Mouse (Mus musculus) liver (tissue): ENCODE measurements around the gene Mapk9.
"Not testable (repeated sequence)": the region's sequence is repeated elsewhere in the genome, so short reads cannot be mapped to it uniquely, and the experiment has no call there.

Experiments
- DNase-seq: peaks from one replicate; pipeline ENCODE4 v3.0.0-alpha.2; 2020; ENCODE audit warnings: mixed read lengths

Gene Mapk9

GRCm38 (mm10) chr11:49846401-49847070 lies at the start of gene Mapk9:
Mapk9 (plus strand) TSS chr11:49846751.
- peak; percentile 99 for DNase-seq

GRCm38 (mm10) chr11:49798931-49799330 lies 47.6 kb upstream of the Mapk9 start:
- DNase-seq = no peak

GRCm38 (mm10) chr11:49801516-49801915 lies 45.0 kb upstream of the Mapk9 start:
- no peak for DNase-seq

GRCm38 (mm10) chr11:49803801-49804200 lies 42.8 kb upstream of the Mapk9 start:
- no peak for DNase-seq

DNA sequence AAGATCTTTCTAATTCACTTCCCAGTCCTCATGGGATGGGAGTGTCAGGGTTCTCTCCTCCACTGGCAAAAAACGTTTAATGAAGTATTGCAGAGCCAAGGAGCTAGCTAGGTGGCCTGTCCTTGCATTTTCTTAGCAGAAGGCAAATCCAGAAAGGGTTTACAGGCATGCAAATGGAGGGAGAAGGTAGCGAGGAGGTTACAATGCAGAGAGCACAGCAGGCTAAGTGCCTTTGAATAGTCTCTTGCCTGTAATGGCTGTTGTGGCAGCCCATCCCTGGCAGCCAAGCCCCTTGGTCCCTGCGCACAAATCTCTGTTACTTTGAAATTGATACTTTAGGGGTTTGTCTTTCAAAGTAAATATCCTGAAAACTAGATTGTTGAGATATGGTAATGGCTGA lies 40.3 kb upstream of the Mapk9 start:
- no peak for DNase-seq

GRCm38 (mm10) chr11:49808946-49809345 lies 37.6 kb upstream of the Mapk9 start:
- no peak for DNase-seq

DNA sequence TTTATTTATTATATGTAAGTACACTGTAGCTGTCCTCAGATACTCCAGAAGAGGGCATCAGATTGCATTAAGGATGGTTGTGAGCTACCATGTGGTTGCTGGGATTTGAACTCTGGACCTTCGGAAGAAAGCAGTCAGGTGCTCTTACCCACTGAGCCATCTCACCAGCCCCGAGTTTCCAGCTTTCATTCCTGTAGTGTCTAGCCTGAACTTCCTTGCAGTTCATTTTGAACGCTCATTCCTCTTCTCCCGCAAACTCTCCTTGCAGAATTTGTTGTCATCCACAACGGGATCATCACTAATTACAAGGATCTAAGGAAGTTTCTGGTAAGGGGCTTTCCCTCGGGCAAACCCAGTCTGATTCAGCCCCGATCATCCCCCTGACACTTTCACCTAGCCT lies 35.9 kb upstream of the Mapk9 start:
- DNase-seq = not testable (repeated sequence)

DNA sequence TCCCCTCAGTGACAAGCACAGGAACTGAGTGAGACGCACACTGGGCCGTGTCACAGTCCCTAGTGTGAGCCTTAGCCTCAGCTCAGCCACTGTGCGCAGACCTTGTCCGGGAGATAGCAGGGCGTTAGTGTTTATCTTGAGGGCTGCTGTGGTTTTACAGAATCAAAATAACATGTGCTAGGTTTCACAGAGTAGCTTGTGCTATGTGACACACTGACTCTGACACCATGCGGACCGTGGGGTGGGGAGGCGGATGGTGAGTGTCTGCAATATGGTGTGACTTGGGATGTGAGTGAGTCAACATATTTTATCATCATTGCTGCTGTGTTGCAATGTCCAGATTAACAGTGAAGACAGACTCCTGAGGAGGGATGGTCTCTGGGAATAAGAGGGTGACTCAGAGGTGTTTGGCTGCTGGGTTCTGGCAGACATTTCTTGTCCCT lies 35.4 kb upstream of the Mapk9 start:
- DNase-seq = peak; percentile 51

GRCm38 (mm10) chr11:49811879-49812278 lies 34.7 kb upstream of the Mapk9 start:
- DNase-seq = peak; percentile 57

DNA sequence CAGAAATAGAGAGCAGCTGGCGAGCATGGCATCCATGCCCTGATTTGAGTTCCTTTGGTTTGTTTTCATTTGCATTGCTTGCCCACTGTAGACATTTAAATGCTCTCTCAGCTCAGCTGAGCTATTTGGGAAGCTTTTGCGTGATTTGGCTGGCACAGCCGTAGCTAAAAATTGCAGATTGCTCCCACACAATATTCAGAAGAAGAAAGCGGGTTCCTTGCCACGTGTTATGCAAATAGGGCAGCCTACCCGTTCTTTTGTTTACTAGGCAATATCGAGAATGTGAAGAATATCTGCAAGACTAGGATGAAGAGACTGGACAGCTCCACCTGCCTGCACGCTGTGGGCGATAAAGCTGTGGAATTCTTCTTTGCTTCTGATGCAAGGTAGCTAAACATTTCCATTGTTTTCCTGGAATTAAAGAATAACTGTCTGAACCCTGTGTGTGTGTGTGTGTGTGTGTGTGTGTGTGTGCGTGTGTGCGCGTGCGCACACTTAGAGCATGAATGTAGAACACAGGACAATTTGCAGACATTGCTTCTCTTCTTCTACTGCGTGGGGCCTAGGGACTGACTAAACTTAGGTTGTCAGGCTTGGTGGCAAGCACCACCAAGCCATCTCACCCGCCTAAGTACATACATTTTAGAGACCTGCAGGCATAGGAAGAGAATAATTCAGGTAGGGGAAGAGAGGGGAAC lies 27.5 kb upstream of the Mapk9 start:
- DNase-seq = no peak

DNA sequence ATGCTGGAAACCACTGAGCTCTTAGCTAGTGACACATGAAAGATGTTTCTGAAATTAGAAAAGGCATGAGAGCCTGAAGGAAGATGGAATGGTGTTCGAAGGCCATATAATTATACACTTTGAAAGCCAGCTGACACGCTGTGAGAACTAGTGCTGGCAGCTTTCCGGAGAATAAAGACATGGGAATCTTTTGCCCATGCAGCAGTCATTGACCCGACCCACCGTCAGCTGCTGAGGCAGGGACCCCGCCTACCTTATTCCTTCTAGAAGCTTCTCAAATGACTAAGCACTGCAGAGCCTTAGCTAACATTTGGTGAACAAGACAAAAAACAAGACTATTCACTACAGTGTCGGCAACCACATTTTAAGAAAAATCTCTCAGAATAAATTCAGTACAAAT lies 26.9 kb upstream of the Mapk9 start:
- DNase-seq = no peak

DNA sequence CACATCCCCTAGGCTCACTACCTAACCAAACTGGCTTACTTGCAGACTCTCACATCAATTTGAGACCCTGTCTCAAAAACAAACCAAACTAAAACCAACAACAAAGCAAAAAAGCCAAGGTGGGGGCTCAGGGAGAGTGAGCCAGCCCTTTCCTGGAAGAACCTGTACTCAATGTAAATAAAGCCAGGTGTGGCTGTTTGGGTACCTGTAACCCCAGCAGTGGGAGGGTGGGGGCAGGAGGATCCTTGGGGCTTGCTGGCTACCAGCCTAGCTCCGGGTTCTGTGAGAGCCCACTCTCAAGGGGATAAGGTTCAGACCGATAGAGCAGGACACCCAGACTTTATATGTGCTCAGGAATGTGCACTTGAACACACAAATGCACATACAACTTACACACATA lies 25.6 kb upstream of the Mapk9 start:
- DNase-seq = no peak

- no peak for DNase-seq
Observed at GRCm38 (mm10) chr11:49821546-49821945, 25.0 kb upstream of the Mapk9 start.

DNA sequence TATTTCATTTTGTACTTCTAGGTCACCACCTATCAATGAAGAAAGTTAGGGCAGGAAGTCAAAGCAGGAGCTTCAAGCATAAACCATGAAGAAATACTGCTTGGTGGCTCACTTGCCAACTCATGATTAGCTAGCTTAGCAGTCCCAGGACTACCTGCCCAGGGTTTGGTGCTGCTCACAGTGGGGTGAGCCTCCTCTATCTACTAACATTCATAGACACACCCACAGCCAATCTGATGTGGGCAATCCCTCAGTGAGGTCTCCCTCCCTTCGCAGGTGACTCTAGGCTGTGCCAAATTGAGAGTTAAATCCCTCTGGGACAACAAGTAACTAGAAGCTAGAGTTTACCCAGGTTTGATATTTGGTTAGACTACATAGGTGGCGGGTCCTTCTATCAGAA lies 24.2 kb upstream of the Mapk9 start:
- DNase-seq = peak; percentile 47

DNA sequence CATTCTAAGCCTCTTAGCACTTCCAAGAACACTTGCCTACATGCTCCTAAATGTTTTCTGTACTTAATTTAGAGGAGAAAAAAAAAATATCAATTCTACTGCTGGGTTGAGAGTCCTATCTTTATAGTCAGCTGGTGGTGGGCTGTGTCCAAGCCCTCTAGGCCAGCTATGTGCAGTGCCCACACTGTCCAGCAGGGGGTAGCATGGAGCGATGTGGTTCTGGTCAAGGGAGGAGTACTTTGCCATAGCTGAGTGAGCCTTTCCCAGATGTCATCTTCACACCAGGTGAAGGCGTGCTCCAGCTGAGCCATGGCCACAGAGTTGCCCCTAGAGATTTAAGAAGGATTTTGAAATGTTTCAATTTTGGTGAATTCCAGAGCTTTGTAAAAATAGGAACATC lies 21.7 kb upstream of the Mapk9 start:
- peak; percentile 79 for DNase-seq

- DNase-seq = no peak
Observed at GRCm38 (mm10) chr11:49827243-49827642, 19.3 kb upstream of the Mapk9 start.

DNA sequence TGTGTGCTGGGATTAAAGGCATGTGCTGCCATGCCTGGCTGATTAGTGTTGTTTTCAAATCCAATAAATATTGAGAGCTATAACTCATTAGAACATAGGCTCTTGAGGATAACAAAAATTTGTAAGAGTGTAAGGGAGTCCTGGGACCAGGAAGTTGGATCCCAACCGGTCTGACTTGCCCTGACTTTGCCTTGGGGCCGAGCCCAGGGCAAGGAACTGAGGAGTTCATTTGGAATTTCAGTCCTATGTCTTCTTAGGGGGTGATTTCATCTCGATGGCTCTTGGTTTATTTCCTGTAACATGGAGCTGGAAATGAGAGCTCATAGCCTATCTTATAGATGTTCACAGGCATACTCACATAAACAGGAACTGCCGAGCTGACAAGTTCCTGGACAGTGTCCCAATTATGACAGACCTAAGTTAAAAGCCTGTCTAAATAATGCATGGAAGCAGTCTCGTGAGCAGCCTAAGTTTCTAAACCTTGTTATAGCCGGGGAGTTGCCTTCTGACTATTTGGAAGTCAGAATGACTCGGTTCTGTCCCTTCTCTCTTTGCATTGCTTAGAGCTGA lies 17.3 kb upstream of the Mapk9 start:
- no peak for DNase-seq

- DNase-seq = no peak
Observed at GRCm38 (mm10) chr11:49831980-49832379, 14.6 kb upstream of the Mapk9 start.

DNA sequence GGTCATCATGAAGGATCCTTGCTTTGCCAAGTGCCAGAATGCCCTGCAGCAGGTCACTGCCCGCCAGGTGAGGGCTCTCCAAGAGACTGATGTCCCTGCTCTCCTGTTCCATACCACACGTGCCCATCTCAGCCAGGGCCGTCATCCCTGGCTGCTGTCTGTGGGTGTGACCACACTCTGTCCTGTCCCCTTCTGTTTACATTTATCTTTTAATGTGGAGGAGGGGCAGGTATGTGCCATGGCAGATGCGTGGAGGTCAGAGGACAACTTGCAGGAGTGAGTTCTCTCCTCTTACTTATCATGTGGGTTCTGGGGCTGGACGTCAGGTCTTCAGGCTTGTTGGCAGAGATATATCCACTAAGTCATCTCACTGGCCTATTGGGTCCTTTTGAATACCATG lies 13.6 kb upstream of the Mapk9 start:
- no peak for DNase-seq

- no peak for DNase-seq
Observed at GRCm38 (mm10) chr11:49834248-49834647, 12.3 kb upstream of the Mapk9 start.

DNA sequence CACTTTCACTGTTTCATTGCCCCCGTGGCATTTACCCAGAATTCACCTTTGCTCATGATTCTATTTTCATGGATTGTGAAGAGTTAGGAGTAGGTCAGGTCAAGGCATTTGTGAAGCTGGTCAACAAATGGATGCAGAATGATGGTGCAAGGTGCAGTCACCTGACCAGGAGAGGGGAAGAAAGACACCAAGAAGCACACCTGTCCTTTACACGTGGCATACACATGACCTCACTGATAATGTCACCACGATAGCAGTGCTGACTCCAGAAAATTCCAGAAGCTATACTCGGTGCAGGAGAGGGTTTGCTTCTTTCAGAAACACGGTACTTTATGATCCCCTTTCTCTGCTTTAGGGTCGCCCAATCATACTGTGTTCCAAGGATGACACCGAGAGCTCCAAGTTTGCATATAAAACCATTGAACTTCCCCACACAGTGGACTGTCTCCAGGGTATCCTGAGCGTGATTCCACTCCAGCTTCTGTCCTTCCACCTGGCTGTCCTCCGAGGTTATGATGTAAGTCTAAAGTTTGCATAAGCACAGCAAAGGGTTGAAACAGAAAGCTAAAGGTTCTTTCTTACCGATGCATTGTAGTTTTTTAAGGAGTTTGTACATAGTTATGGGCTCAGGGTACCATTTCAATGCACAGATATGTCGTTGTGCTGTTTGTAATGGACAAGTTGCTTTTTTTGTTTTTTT lies 11.1 kb upstream of the Mapk9 start:
- DNase-seq = no peak

DNA sequence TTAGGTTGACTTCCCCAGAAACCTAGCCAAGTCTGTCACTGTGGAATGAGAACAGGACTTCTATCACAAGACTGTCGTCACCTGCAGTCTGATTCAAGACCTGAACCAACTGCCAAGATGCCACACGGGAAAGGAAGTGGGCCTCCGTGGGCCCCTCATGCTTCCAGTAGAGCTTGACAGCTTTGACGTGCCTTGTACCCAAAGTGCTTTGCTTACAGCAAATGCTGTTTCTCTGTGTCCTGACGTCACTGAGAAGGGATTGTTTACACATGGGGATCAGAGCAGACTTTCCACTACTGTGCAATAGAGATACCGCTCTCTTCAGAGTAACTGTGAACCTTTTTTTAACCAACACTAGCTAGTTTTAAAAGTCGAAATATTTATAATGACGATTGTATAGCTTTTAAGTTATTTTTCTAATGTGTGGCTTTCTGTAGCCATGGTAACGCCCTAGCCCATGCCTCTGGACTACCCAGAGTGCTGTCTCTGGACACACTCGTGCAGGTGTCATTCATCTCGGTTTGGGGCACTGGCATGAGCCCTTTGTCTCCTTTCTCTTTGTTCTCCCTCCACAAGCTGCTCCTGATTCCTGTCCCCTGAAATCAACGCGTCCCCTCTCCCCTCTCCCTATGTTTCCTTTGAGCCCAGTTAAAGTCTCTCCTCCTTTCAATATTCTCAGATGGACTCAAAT lies 8.7 kb upstream of the Mapk9 start:
- no peak for DNase-seq

DNA sequence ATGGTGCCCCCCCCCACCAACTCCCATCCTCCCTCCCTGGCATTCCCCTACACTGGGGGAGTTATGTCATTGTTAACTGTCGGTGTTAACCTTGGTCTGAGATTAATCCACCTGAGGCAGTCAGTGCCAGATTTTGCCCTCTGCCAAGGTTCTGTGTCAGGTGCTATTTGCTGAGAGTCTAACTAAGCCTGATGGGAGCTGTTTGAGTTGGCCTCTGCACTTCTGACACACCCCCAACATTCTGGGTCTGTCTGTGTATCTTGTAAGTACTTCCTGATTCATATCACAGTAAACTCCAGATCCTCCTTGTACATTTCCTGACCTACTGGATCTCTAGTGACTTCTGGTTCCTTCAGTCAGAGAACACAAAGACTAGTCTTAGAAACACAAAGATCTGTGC lies 5.9 kb upstream of the Mapk9 start:
- DNase-seq = no peak
